Mouse (Mus musculus): Measurements from ENCODE around the gene Sun2. TPM values are rescaled to one million over a fixed set of nuclear protein-coding genes. Genes with fewer than 3 reads are reported as not detected.

Sun2 gene
- total and polyA plus RNA-seq, 2 experiments from 2014 or later = 4.5 to 43.6 TPM

- Histone ChIP-seq H3K27ac (peak overlapping the region; percentile 75; the same call in 1 of the 2 replicates), H3K36me3 (ENCODE audit: insufficient read depth, low read length) (no peaks in the 10 kb centered on the region; the same call in 1 of the 2 replicates), H3K4me3 (ENCODE audit: low read length) (no peak overlapping the region), H3K9ac (replicated peaks; ENCODE audit: low read length) (no peak overlapping the region), H3K27me3 (ENCODE audit: insufficient read depth, low read length) (no peaks in the 10 kb centered on the region), H3K9me3 (ENCODE audit: low read length) (no peaks in the 10 kb centered on the region), H3K4me1 (ENCODE audit: insufficient read depth, low read length) (0 out of 2 replicates have a peak, but pooled peaks cover 8% of the 10 kb centered on the region), H3K4me2 (ENCODE audit: low read depth, low read length) (no peak overlapping the region)
- 85% methylated on average over 2 of the region's 2 CpGs for WGBS
- DNase-seq (ENCODE audit: low spot score) (no peak), ATAC-seq (no peak)
- no peak for TF ChIP-seq CTCF (IDR thresholded peaks at IDR 0.05; ENCODE audit: low read depth)
Observed at GRCm38 (mm10) chr15:79696508-79696907, 45.8 kb downstream of the Sun2 start.

GRCm38 (mm10) chr15:79695516-79695915 is 46.8 kb downstream of the Sun2 start:
- no peak overlapping the region for H3K27ac ChIP-seq
- no peak overlapping the region for H3K9ac ChIP-seq (replicated peaks; ENCODE audit: low read length)
- no peak overlapping the region for H3K4me2 ChIP-seq (ENCODE audit: low read depth, low read length)
- H3K36me3 ChIP-seq (ENCODE audit: insufficient read depth, low read length) = no peaks in the 10 kb centered on the region; the same call in 1 of the 2 replicates
- H3K27me3 ChIP-seq (ENCODE audit: insufficient read depth, low read length) = no peaks in the 10 kb centered on the region
- H3K9me3 ChIP-seq (ENCODE audit: low read length) = no peaks in the 10 kb centered on the region
- no peak for TF ChIP-seq CTCF (IDR thresholded peaks at IDR 0.05; ENCODE audit: low read depth)
- WGBS = 79% methylated on average over 3 of the region's 3 CpGs
- DNase-seq (ENCODE audit: low spot score) = no peak
- H3K4me3 ChIP-seq (ENCODE audit: low read length) = no peak overlapping the region
- no peak for ATAC-seq
- H3K4me1 ChIP-seq (ENCODE audit: insufficient read depth, low read length) = 0 out of 2 replicates have a peak, but pooled peaks cover 8% of the 10 kb centered on the region

GRCm38 (mm10) chr15:79694512-79694911 is 47.8 kb downstream of the Sun2 start:
- no peak overlapping the region for H3K4me2 ChIP-seq (ENCODE audit: low read depth, low read length)
- DNase-seq (ENCODE audit: low spot score) = no peak
- 92% methylated on average over 4 of the region's 4 CpGs for WGBS
- no peak overlapping the region for H3K9ac ChIP-seq (replicated peaks; ENCODE audit: low read length)
- H3K4me1 ChIP-seq (ENCODE audit: insufficient read depth, low read length) = 0 out of 2 replicates have a peak, but pooled peaks cover 8% of the 10 kb centered on the region
- H3K4me3 ChIP-seq (ENCODE audit: low read length) = no peak overlapping the region
- H3K27ac ChIP-seq = no peak overlapping the region
- H3K9me3 ChIP-seq (ENCODE audit: low read length) = no peaks in the 10 kb centered on the region
- no peaks in the 10 kb centered on the region for H3K27me3 ChIP-seq (ENCODE audit: insufficient read depth, low read length)
- no peak for TF ChIP-seq CTCF (IDR thresholded peaks at IDR 0.05; ENCODE audit: low read depth)
- ATAC-seq = no peak
- no peaks in the 10 kb centered on the region; the same call in 1 of the 2 replicates for H3K36me3 ChIP-seq (ENCODE audit: insufficient read depth, low read length)

GRCm38 (mm10) chr15:79693740-79694139 is 48.6 kb downstream of the Sun2 start:
- ATAC-seq (no peak), DNase-seq (ENCODE audit: low spot score) (no peak)
- Histone ChIP-seq H3K4me2 (ENCODE audit: low read depth, low read length) (no peak overlapping the region), H3K27ac (no peak overlapping the region), H3K36me3 (ENCODE audit: insufficient read depth, low read length) (no peaks in the 10 kb centered on the region; the same call in 1 of the 2 replicates), H3K27me3 (ENCODE audit: insufficient read depth, low read length) (no peaks in the 10 kb centered on the region), H3K4me3 (ENCODE audit: low read length) (no peak overlapping the region), H3K4me1 (ENCODE audit: insufficient read depth, low read length) (0 out of 2 replicates have a peak, but pooled peaks cover 8% of the 10 kb centered on the region), H3K9me3 (ENCODE audit: low read length) (no peaks in the 10 kb centered on the region), H3K9ac (replicated peaks; ENCODE audit: low read length) (no peak overlapping the region)
- TF ChIP-seq CTCF (IDR thresholded peaks at IDR 0.05; ENCODE audit: low read depth) = no peak
- 86% methylated on average over 11 of the region's 11 CpGs for WGBS

GRCm38 (mm10) chr15:79692334-79692733 is 50.0 kb downstream of the Sun2 start:
- Histone ChIP-seq H3K4me1 (ENCODE audit: insufficient read depth, low read length) (0 out of 2 replicates have a peak, but pooled peaks cover 4% of the 10 kb centered on the region), H3K4me2 (ENCODE audit: low read depth, low read length) (peak overlapping the region; percentile 99; the same call in 1 of the 2 replicates), H3K9ac (replicated peaks; ENCODE audit: low read length) (no peak overlapping the region), H3K4me3 (ENCODE audit: low read length) (no peak overlapping the region), H3K36me3 (ENCODE audit: insufficient read depth, low read length) (no peaks in the 10 kb centered on the region; the same call in 1 of the 2 replicates), H3K9me3 (ENCODE audit: low read length) (no peaks in the 10 kb centered on the region), H3K27ac (no peak overlapping the region), H3K27me3 (ENCODE audit: insufficient read depth, low read length) (no peaks in the 10 kb centered on the region)
- DNase-seq (ENCODE audit: low spot score) (no peak), ATAC-seq (no peak)
- 74% methylated on average over 5 of the region's 5 CpGs for WGBS
- no peak for TF ChIP-seq CTCF (IDR thresholded peaks at IDR 0.05; ENCODE audit: low read depth)

GRCm38 (mm10) chr15:79691023-79691508 is 51.3 kb downstream of the Sun2 start:
- peaks cover 7% of the 10 kb centered on the region for H3K4me1 ChIP-seq (ENCODE audit: insufficient read depth, low read length)

GRCm38 (mm10) chr15:79690426-79691022 is 51.8 kb downstream of the Sun2 start, which contains the start of gene Gtpbp1:
Gene Gtpbp1 (plus strand): TSS chr15:79690845.
- Histone ChIP-seq H3K9ac (replicated peaks; ENCODE audit: low read length) (peak within 1 kb of the TSS; percentile 84), H3K36me3 (ENCODE audit: insufficient read depth, low read length) (no peaks in the 10 kb centered on the region), H3K4me1 (ENCODE audit: insufficient read depth, low read length) (peaks cover 13% of the 10 kb centered on the region), H3K4me3 (ENCODE audit: low read length) (peak within 1 kb of the TSS; percentile 83), H3K27ac (peak within 1 kb of the TSS; percentile 88), H3K27me3 (ENCODE audit: insufficient read depth, low read length) (no peaks in the 10 kb centered on the region), H3K9me3 (ENCODE audit: low read length) (no peaks in the 10 kb centered on the region), H3K4me2 (ENCODE audit: low read depth, low read length) (peak within 1 kb of the TSS; percentile 99)
- DNase-seq (ENCODE audit: low spot score) (peak; percentile 100), ATAC-seq (peak; percentile 98)
- TF ChIP-seq CTCF (IDR thresholded peaks at IDR 0.05; ENCODE audit: low read depth) = no peak
- WGBS = under 1% methylated on average over 45 of the region's 45 CpGs

More at GRCm38 (mm10) chr15:79691023-79691508, 51.3 kb downstream of the Sun2 start:
- under 1% methylated on average over 53 of the region's 53 CpGs for WGBS
- TF ChIP-seq CTCF (IDR thresholded peaks at IDR 0.05; ENCODE audit: low read depth) = no peak
- no peaks in the 10 kb centered on the region for H3K27me3 ChIP-seq (ENCODE audit: insufficient read depth, low read length)
- peak overlapping the region; percentile 88 for H3K27ac ChIP-seq
- DNase-seq (ENCODE audit: low spot score) = no peak
- no peaks in the 10 kb centered on the region for H3K36me3 ChIP-seq (ENCODE audit: insufficient read depth, low read length)
- H3K9me3 ChIP-seq (ENCODE audit: low read length) = no peaks in the 10 kb centered on the region
- H3K9ac ChIP-seq (replicated peaks; ENCODE audit: low read length) = peak overlapping the region; percentile 84
- peak overlapping the region; percentile 83 for H3K4me3 ChIP-seq (ENCODE audit: low read length)
- peak overlapping the region; percentile 99 for H3K4me2 ChIP-seq (ENCODE audit: low read depth, low read length)
- no peak for ATAC-seq
